Mouse (Mus musculus): ENCODE measurements at regions not wholly inside any gene's neighbourhood (a gene's known extent, or its start where the extent isn't known, plus 50 kb on each side); places are given as distances from the start of the nearest gene placed in this dataset.

DNA sequence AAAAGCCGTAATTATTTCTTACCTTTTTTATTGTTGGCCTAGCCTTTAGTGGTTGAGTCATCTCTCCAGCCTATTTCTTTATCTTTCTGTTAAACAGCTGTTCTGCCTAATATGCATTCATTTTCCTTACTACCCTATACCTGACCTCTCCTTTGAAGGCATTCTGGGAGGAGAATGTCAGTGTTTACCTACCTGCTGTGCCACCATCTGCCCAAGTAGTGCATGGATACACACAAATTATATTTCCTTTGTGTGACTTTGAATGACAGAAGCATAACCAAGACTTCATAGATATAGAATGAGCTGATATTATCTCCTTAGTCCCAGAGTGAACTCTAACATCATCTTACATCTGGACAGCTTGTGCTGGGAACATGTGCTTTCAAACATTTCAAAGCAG is 293.5 kb upstream of the Tom1l1 start:
- no peak for DNase-seq (ENCODE audit: low spot score in 2 of 2)

GRCm38 (mm10) chr11:90978234-90978633 is 290.1 kb upstream of the Tom1l1 start:
- no peak for DNase-seq (ENCODE audit: low spot score in 2 of 2)

DNA sequence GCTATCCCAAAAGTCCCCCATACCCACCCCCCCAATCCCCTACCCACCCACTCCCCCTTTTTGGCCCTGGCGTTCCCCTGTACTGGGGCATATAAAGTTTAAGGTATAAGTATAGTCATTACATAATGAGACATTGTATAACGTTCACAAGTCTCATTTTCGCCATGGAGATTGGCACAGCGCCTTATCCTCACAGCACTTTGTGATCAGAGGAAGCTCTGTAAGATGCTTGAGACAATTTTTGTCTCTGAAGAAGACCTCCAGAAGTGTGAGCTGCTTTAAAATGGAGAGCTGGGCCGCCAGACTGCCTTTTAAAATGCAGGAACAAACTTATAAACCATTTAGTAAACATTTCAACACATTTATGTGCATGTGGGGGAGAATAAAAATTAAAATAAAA is 252.9 kb upstream of the Tom1l1 start:
- no peak for DNase-seq (ENCODE audit: low spot score in 2 of 2)

DNA sequence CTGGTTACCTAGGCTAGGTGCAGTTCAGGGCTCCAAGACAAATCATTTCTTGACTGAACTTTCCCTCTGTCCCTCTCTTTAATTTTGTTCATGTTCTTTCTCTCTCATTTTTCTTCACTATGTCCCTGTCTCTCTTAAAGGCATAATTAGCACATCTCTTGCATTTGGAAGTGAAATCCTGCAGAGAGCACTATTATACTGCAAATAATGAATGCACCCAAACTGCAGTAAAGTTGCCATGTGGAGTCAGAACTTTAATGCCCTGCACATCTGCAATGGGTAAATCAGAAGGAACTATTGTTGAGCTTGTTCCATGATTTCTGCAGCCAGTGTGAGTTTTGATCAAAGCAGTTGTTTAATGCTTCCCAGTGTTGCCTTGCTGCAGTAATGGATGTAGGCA is 237.6 kb upstream of the Tom1l1 start:
- no peak for DNase-seq (ENCODE audit: low spot score in 2 of 2)

- DNase-seq (ENCODE audit: low spot score in 2 of 2) = no peak
Observed at GRCm38 (mm10) chr11:90917782-90918181, 229.6 kb upstream of the Tom1l1 start.

DNA sequence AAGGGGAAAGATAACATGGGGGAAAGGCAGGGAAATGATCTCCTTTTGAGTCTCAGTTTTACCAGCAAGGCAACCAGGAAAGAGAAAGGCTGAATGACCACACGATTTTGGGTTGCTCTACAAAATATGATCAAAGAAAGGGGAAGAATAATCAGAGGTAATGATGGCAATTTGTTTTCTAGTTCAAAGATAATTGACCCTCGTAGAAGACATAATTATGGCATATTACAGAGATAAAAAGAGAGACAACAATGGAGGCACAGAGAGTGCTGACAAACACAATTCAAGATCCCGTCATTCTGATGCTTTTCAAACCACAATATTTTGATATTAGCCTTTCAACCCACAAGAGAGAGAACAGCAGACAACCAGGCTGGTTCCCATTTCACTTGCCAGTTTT is 206.1 kb upstream of the Tom1l1 start:
- no peak for DNase-seq (ENCODE audit: low spot score in 2 of 2)

DNA sequence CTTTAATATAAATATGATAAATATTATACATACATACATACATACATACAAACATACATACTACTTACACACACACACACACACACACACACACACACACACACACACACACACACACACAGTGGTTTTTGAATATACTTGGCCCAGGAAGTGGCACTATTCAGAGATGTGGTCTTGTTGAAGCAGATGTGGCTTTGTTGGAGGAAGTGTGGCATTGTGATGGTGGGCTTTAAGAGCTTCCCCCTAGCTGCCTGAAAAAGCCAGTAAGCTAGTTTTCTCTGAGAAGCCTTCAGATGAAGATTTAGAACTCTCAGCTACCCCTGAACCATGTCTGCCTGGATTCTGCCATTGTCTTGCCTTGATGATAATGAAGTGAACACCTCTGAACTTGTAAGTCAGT is 185.0 kb upstream of the Tom1l1 start:
- DNase-seq (ENCODE audit: low spot score in 2 of 2) = no peak

- no peak for DNase-seq (ENCODE audit: low spot score in 2 of 2)
Observed at GRCm38 (mm10) chr11:90871686-90872085, 183.5 kb upstream of the Tom1l1 start.

GRCm38 (mm10) chr11:90863981-90864760 is 176.0 kb upstream of the Tom1l1 start:
- no peak for DNase-seq (ENCODE audit: low spot score in 2 of 2)

GRCm38 (mm10) chr11:90855731-90856130 is 167.6 kb upstream of the Tom1l1 start:
- DNase-seq (ENCODE audit: low spot score in 2 of 2) = no peak

- DNase-seq (ENCODE audit: low spot score in 2 of 2) = no peak
Observed at GRCm38 (mm10) chr11:90855324-90855723, 167.2 kb upstream of the Tom1l1 start.

- no peak for DNase-seq (ENCODE audit: low spot score in 2 of 2)
Observed at GRCm38 (mm10) chr11:90851221-90851620, 163.1 kb upstream of the Tom1l1 start.

- no peak for DNase-seq (ENCODE audit: low spot score in 2 of 2)
Observed at GRCm38 (mm10) chr11:90844925-90845319, 156.8 kb upstream of the Tom1l1 start.

DNA sequence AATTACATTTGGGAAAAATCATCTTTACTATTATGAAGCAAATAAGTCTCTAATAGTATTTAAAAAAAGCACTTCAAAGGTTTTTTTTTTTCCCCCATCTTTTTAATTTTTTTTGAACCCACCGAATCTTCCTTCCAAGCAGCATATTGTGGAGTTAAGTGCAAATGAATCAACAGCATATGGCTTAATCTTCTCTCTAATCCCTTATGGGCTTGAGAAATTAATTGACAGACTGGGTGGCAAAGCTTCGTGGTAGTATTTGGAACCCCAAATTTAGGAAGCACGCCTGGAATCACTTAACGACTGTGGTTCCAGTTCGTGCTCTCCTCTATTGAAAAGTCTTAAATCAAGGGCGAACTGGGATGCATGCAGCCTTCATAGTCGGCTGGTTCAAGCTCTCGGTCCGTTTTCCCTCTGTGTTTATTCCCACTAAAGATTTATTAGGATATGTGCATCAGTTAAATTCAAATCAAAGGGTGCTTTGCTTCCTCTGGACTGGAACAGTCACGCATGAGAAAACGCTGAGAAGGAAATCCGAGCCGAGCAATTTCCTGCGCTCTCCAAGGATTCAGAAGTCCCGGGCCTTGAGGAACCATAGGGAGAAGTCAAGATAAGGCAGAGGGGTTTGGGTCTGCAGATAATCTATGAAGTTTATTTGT is 156.2 kb upstream of the Tom1l1 start:
- no peak for DNase-seq (ENCODE audit: low spot score in 2 of 2)

GRCm38 (mm10) chr11:90838161-90838560 is 150.0 kb upstream of the Tom1l1 start:
- DNase-seq (ENCODE audit: low spot score in 2 of 2) = no peak

DNA sequence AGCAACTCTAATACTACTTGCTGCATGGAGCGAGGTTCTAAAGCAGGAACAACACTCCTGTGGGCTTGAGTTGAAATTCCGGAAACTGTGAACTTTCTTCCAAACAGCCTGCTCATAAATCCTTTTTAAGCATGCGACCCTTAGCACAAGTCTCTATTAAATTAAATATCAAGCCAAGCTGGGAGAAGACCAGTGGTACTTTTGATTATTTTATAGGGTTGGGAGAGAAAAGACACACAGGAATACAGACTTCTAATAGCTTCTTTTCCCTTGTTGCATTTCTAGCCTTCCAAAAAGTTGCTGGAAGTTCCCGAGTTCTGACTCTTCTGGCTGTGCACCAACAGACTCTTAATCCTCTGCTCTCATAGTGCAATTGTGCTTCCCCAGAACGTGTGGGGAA is 136.6 kb upstream of the Tom1l1 start:
- no peak for DNase-seq (ENCODE audit: low spot score in 2 of 2)

DNA sequence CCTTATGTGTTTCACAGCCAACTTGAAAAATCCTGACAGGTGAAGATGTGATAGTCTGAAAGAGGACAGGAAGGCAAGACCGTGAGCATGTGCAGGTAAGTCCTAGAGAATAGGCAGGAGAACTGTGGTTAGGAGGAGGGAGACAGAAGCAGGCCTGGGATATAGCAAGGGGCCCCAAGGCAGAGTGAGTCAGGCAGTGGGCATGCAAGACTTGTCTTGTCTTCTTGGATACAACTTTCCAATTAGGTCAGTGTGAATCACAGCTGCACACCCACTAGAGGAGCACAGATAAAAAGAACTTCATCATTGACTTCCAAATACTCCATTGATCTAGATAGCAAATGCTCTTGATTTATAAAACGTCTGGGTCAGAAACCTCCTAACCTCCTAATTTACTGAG is 128.6 kb upstream of the Tom1l1 start:
- no peak for DNase-seq (ENCODE audit: low spot score in 2 of 2)

- no peak for DNase-seq (ENCODE audit: low spot score in 2 of 2)
Observed at GRCm38 (mm10) chr11:90814471-90814870, 126.3 kb upstream of the Tom1l1 start.

- DNase-seq (ENCODE audit: low spot score in 2 of 2) = no peak
Observed at GRCm38 (mm10) chr11:90812971-90813370, 124.8 kb upstream of the Tom1l1 start.

- peak in 1 of 2 experiments; percentile 14 for DNase-seq (ENCODE audit: low spot score in 2 of 2)
Observed at GRCm38 (mm10) chr11:90812530-90812929, 124.4 kb upstream of the Tom1l1 start.

- no peak for DNase-seq (ENCODE audit: low spot score in 2 of 2)
Observed at GRCm38 (mm10) chr11:90808443-90808842, 120.3 kb upstream of the Tom1l1 start.

DNA sequence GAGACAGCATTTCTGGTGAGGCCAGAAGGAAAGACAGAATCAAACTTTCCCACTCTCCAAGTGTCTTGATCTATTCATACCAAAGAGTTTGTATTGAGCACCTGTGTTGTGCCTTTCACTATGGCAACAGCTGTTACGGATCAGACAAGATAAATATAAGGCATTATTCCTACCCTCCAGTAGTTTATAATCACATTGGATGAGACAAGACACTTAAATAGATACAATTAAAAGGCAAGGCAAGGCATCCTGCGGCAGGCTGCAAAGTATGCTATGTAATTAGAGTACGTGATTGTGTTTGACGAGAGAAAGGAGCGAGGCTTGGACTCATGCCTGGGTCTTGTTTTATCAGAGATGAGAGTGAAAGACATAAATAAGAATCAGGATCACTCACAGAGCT is 119.2 kb upstream of the Tom1l1 start:
- DNase-seq (ENCODE audit: low spot score in 2 of 2) = no peak

GRCm38 (mm10) chr11:90802569-90803363 is 114.6 kb upstream of the Tom1l1 start:
- DNase-seq (ENCODE audit: low spot score in 2 of 2) = no peak
